Mouse (Mus musculus): ENCODE results near the gene Ccdc36. TPM values are rescaled to one million over a fixed set of nuclear protein-coding genes. Genes with fewer than 3 reads are reported as not detected.

Ccdc36 gene
- polyA plus RNA-seq, 1 experiment from 2014 or later: 2.9 TPM

GRCm38 (mm10) chr9:108378736-108379135, 49.5 kb downstream of the Ccdc36 start:
- Histone ChIP-seq H3K4me3 (ENCODE audit: low read length) (no peak overlapping the region), H3K9ac (ENCODE audit: low read depth, low read length) (no peak overlapping the region), H3K27ac (ENCODE audit: low read depth, low read length) (no peak overlapping the region), H3K27me3 (ENCODE audit: control insufficient read depth, insufficient read depth, low read length) (no peaks in the 10 kb centered on the region), H3K36me3 (ENCODE audit: control insufficient read depth, insufficient read depth, low read length) (peaks cover 89% of the 10 kb centered on the region), H3K9me3 (ENCODE audit: control insufficient read depth, low read length) (no peaks in the 10 kb centered on the region), H3K4me2 (replicated peaks; ENCODE audit: low read depth, low read length) (no peak overlapping the region), H3K4me1 (ENCODE audit: control insufficient read depth, insufficient read depth, low read length) (no peaks in the 10 kb centered on the region)
- 92% methylated on average over 5 of the region's 5 CpGs for WGBS
- ATAC-seq (ENCODE audit: low FRiP score, low TSS enrichment): no peak

- 93% methylated on average over 9 of the region's 9 CpGs for WGBS
- no peak overlapping the region for H3K9ac ChIP-seq (ENCODE audit: low read depth, low read length)
- no peaks in the 10 kb centered on the region for H3K9me3 ChIP-seq (ENCODE audit: control insufficient read depth, low read length)
- no peaks in the 10 kb centered on the region for H3K27me3 ChIP-seq (ENCODE audit: control insufficient read depth, insufficient read depth, low read length)
- H3K36me3 ChIP-seq (ENCODE audit: control insufficient read depth, insufficient read depth, low read length): peaks cover 89% of the 10 kb centered on the region
- H3K27ac ChIP-seq (ENCODE audit: low read depth, low read length): no peak overlapping the region
- H3K4me2 ChIP-seq (replicated peaks; ENCODE audit: low read depth, low read length): no peak overlapping the region
- ATAC-seq (ENCODE audit: low FRiP score, low TSS enrichment): no peak
- H3K4me3 ChIP-seq (ENCODE audit: low read length): no peak overlapping the region
- no peaks in the 10 kb centered on the region for H3K4me1 ChIP-seq (ENCODE audit: control insufficient read depth, insufficient read depth, low read length)
Observed at GRCm38 (mm10) chr9:108378234-108378633, 50.0 kb downstream of the Ccdc36 start.

Other genes with a start within 250 kb of the Ccdc36 start
- gene Bsn, start 238.1 kb downstream of the Ccdc36 start, polyA plus RNA-seq (2014; fragmentation: Nextera tagmentation; extraction: Ambion mirVana): 0.76 and 0.77 TPM in 2 replicates
- 60.7 and 129 TPM in 2 replicates for gene Dag1, start 164.5 kb downstream of the Ccdc36 start, polyA plus RNA-seq (2014; fragmentation: Nextera tagmentation; extraction: Ambion mirVana)
- 40.2 and 42.4 TPM in 2 replicates for gene Nicn1, start 138.1 kb downstream of the Ccdc36 start, polyA plus RNA-seq (2014; fragmentation: Nextera tagmentation; extraction: Ambion mirVana)
- gene Amt, start 131.6 kb downstream of the Ccdc36 start, polyA plus RNA-seq (2014; fragmentation: Nextera tagmentation; extraction: Ambion mirVana): 30.8 and 35.1 TPM in 2 replicates
- 317 and 358 TPM in 2 replicates for gene Rhoa, start 122.4 kb downstream of the Ccdc36 start, polyA plus RNA-seq (2014; fragmentation: Nextera tagmentation; extraction: Ambion mirVana)
- gene Tcta, start 122.3 kb downstream of the Ccdc36 start, polyA plus RNA-seq (2014; fragmentation: Nextera tagmentation; extraction: Ambion mirVana): 26.6 and 27.8 TPM in 2 replicates
- 654 and 725 TPM in 2 replicates for gene Gpx1, start 89.6 kb downstream of the Ccdc36 start, polyA plus RNA-seq (2014; fragmentation: Nextera tagmentation; extraction: Ambion mirVana)
- 62.1 and 114 TPM in 2 replicates for gene Usp4, start 80.6 kb downstream of the Ccdc36 start, polyA plus RNA-seq (2014; fragmentation: Nextera tagmentation; extraction: Ambion mirVana)
- 0.36 and 0.79 TPM in 2 replicates for gene 1700102P08Rik, start 35.7 kb downstream of the Ccdc36 start, polyA plus RNA-seq (2014; fragmentation: Nextera tagmentation; extraction: Ambion mirVana)
- not detected in 2 replicates for gene BC048562, start 8.0 kb upstream of the Ccdc36 start, polyA plus RNA-seq (2014; fragmentation: Nextera tagmentation; extraction: Ambion mirVana)
- gene Ccdc71, start 32.0 kb upstream of the Ccdc36 start, polyA plus RNA-seq (2014; fragmentation: Nextera tagmentation; extraction: Ambion mirVana): 50.7 and 54.7 TPM in 2 replicates
- 21.6 and 22.9 TPM in 2 replicates for gene Klhdc8b, start 33.1 kb upstream of the Ccdc36 start, polyA plus RNA-seq (2014; fragmentation: Nextera tagmentation; extraction: Ambion mirVana)
- 21.5 and 31.9 TPM in 2 replicates for gene Lamb2, start 51.3 kb upstream of the Ccdc36 start, polyA plus RNA-seq (2014; fragmentation: Nextera tagmentation; extraction: Ambion mirVana)
- gene Usp19, start 62.1 kb upstream of the Ccdc36 start, polyA plus RNA-seq (2014; fragmentation: Nextera tagmentation; extraction: Ambion mirVana): 45.4 and 69.4 TPM in 2 replicates
- 99.1 and 117 TPM in 2 replicates for gene Qars, start 79.2 kb upstream of the Ccdc36 start, polyA plus RNA-seq (2014; fragmentation: Nextera tagmentation; extraction: Ambion mirVana)
- 91.0 and 139 TPM in 2 replicates for gene Qrich1, start 88.3 kb upstream of the Ccdc36 start, polyA plus RNA-seq (2014; fragmentation: Nextera tagmentation; extraction: Ambion mirVana)
- gene Impdh2, start 131.8 kb upstream of the Ccdc36 start, polyA plus RNA-seq (2014; fragmentation: Nextera tagmentation; extraction: Ambion mirVana): 185 and 229 TPM in 2 replicates
- gene Ndufaf3, start 138.9 kb upstream of the Ccdc36 start, polyA plus RNA-seq (2014; fragmentation: Nextera tagmentation; extraction: Ambion mirVana): 37.0 and 50.6 TPM in 2 replicates
- 130 and 159 TPM in 2 replicates for gene Dalrd3, start 141.4 kb upstream of the Ccdc36 start, polyA plus RNA-seq (2014; fragmentation: Nextera tagmentation; extraction: Ambion mirVana)
- gene Wdr6, start 150.3 kb upstream of the Ccdc36 start, polyA plus RNA-seq (2014; fragmentation: Nextera tagmentation; extraction: Ambion mirVana): 86.0 and 114 TPM in 2 replicates
- 7.5 and 7.7 TPM in 2 replicates for gene P4htm, start 169.2 kb upstream of the Ccdc36 start, polyA plus RNA-seq (2014; fragmentation: Nextera tagmentation; extraction: Ambion mirVana)
- gene Arih2, start 220.9 kb upstream of the Ccdc36 start, polyA plus RNA-seq (2014; fragmentation: Nextera tagmentation; extraction: Ambion mirVana): 32.7 and 38.8 TPM in 2 replicates
- gene Slc25a20, start 233.6 kb upstream of the Ccdc36 start, polyA plus RNA-seq (2014; fragmentation: Nextera tagmentation; extraction: Ambion mirVana): 25.8 and 41.7 TPM in 2 replicates

Data from kidney, embryonic 14.5 days (tissue).